Mouse (Mus musculus): Measurements from ENCODE around the gene Olfr1389.

- TF ChIP-seq CTCF (IDR thresholded peaks at IDR 0.05; ENCODE audit: borderline replicate concordance, insufficient read depth, low read length) (no peak), POLR2A (IDR thresholded peaks at IDR 0.05; ENCODE audit: low read depth, low read length) (no peak)
Observed at GRCm38 (mm10) chr11:49455043-49455442, 32.2 kb downstream of the Olfr1389 start, which contains the start of gene Olfr1387.

Data from embryonic fibroblast, embryonic 13.5 days (primary cell).